Mouse (Mus musculus) lung, postnatal 0 days (tissue): ENCODE results near the gene Rhox3h.

Experiments used
- CTCF ChIP-seq: IDR thresholded peaks from 2 replicates; pipeline ENCODE4 v1.5.1; 2016; ENCODE audit warnings: antibody characterized with exemption, mild to moderate bottlenecking
- EP300 ChIP-seq: IDR thresholded peaks from 2 replicates; pipeline ENCODE4 v1.6.1; 2016; ENCODE audit warnings: antibody characterized with exemption, mild to moderate bottlenecking, control low read depth

- no peak for TF ChIP-seq CTCF
- TF ChIP-seq EP300, result no peak
Observed at GRCm38 (mm10) chrX:37701821-37702387, 33.3 kb upstream of the Rhox3h start.
